Mouse (Mus musculus) liver, embryonic 13.5 days (tissue): ENCODE data around the gene St6galnac5. TPM values are rescaled to one million over a fixed set of nuclear protein-coding genes. Genes with fewer than 3 reads are reported as not detected.
"Not testable (repeated sequence)": the region's sequence is repeated elsewhere in the genome, so short reads cannot be mapped to it uniquely, and the experiment has no call there.

Experiments used
- ATAC-seq: fragments of 200-750 bp; cut with Nextera tagmentation; 2 replicates; pipeline ENCODE4 v1.8.0; 2017; ENCODE audit warnings: low read depth, mild to moderate bottlenecking, moderate number of reproducible peaks, moderate library complexity
- DNase-seq: peaks from one replicate; pipeline ENCODE4 v3.0.0; 2022
- H3K27ac ChIP-seq: fragments of 300-500 bp; sonication (generic); 2 replicates; pipeline ENCODE4 v1.5.1; 2015; ENCODE audit warnings: moderate library complexity, mild to moderate bottlenecking, inconsistent platforms
- H3K27me3 ChIP-seq: fragments of 300-500 bp; sonication (generic); 2 replicates; pipeline ENCODE4 v1.6.1; 2015; ENCODE audit warnings: mild to moderate bottlenecking, inconsistent platforms
- H3K36me3 ChIP-seq: fragments of 300-500 bp; sonication (generic); 2 replicates; pipeline ENCODE4 v1.6.1; 2015; ENCODE audit warnings: mild to moderate bottlenecking, inconsistent platforms
- H3K4me1 ChIP-seq: fragments of 300-500 bp; sonication (generic); replicated peaks from 2 replicates; pipeline ENCODE4 v1.6.1; 2015; ENCODE audit warnings: inconsistent platforms
- H3K4me2 ChIP-seq: fragments of 300-500 bp; sonication (generic); 2 replicates; pipeline ENCODE4 v1.6.1; 2015; ENCODE audit warnings: inconsistent platforms, mild to moderate bottlenecking, moderate library complexity
- H3K4me3 ChIP-seq: fragments of 300-500 bp; sonication (generic); replicated peaks from 2 replicates; pipeline ENCODE4 v1.5.1; 2015; ENCODE audit warnings: mild to moderate bottlenecking, inconsistent platforms
- H3K9ac ChIP-seq: fragments of 300-500 bp; sonication (generic); 2 replicates; pipeline ENCODE4 v1.6.1; 2015; ENCODE audit warnings: mild to moderate bottlenecking, inconsistent platforms
- H3K9me3 ChIP-seq: fragments of 300-500 bp; sonication (generic); replicated peaks from 2 replicates; pipeline ENCODE4 v1.6.1; 2016; ENCODE audit warnings: inconsistent platforms
- WGBS: fragments of 180-500 bp; shearing (Covaris S2); methylation state at CpG from one replicate; pipeline ENCODE4 v1.1.7; 2015; ENCODE audit not compliant: insufficient replicate concordance; 5-methylcytosine and 5-hydroxymethylcytosine counted together
- polyA plus RNA-seq: library from polyadenylated mRNA; unstranded; fragments of >200 nt; fragmentation: Nextera tagmentation; extraction: Ambion mirVana; gene quantifications from 2 replicates; pipeline ENCODE4 v1.2.1, GENCODE M21; 2015

Gene St6galnac5
- polyA plus RNA-seq, 1 experiment from 2014 or later, result 0.02 TPM

- DNase-seq, result peak; percentile 20
- Histone ChIP-seq H3K36me3 (no peaks in the 10 kb centered on the region), H3K9ac (no peak overlapping the region), H3K27me3 (no peaks in the 10 kb centered on the region), H3K9me3 (no peaks in the 10 kb centered on the region), H3K4me3 (no peak overlapping the region), H3K4me2 (no peak overlapping the region), H3K27ac (no peak overlapping the region), H3K4me1 (no peaks in the 10 kb centered on the region)
- WGBS, result 53% methylated on average over 14 of the region's 14 CpGs
- no peak for ATAC-seq
Measured at GRCm38 (mm10) chr3:152821202-152821601, 160.8 kb downstream of the St6galnac5 start.

DNA sequence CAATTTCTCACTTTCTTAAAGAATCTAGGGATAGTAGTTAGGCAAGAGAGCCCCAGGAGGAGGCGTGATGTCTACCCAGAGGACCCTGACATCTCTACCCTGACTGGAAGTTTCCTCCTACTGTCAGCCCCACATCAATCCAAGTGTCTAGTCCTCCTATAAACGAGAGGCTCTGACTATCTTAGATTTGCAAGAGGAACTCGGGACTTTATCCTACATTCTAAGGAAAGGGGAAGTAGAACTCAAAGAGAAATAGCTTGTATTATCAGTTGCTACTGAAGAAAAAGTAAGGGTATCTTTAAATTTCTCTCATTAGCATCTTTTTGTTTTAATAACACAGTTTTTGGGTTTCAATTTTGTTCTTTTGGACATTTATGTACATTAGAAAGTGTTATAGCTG is 161.6 kb downstream of the St6galnac5 start:
- H3K27ac ChIP-seq, result no peak overlapping the region
- H3K36me3 ChIP-seq, result no peaks in the 10 kb centered on the region
- DNase-seq (no peak), ATAC-seq (no peak)
- no peaks in the 10 kb centered on the region for H3K9me3 ChIP-seq
- H3K4me2 ChIP-seq, result no peak overlapping the region
- H3K9ac ChIP-seq, result no peak overlapping the region
- H3K4me1 ChIP-seq, result no peaks in the 10 kb centered on the region
- no peak overlapping the region for H3K4me3 ChIP-seq
- H3K27me3 ChIP-seq, result no peaks in the 10 kb centered on the region
- WGBS, result 24% methylated on average over 3 of the region's 3 CpGs

GRCm38 (mm10) chr3:152815110-152815509 is 166.9 kb downstream of the St6galnac5 start:
- 59% methylated on average over 5 of the region's 5 CpGs for WGBS
- Histone ChIP-seq H3K4me1 (no peaks in the 10 kb centered on the region), H3K9ac (no peak overlapping the region), H3K27me3 (no peaks in the 10 kb centered on the region), H3K4me2 (no peak overlapping the region), H3K4me3 (no peak overlapping the region), H3K27ac (no peak overlapping the region), H3K36me3 (no peaks in the 10 kb centered on the region), H3K9me3 (no peaks in the 10 kb centered on the region)
- DNase-seq (no peak), ATAC-seq (no peak)

DNA sequence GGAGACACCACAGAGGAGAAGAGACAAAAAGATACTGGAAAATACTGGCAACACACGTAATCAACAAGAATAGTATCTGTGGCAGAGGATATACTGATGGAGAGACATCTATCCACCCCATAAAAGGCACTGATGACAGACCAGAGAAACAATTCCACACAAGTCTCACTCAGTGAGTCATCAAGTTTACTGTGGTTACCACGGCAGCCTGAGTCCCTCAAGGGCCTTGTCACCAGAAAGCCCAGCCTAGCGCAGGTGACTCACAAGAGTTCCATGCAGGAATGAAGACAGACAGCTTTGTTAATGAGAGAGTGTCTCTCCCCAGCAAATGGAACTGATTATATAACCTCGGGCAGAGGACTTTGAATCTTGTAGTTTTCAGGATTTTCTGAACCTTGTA is 168.1 kb downstream of the St6galnac5 start:
- DNase-seq, result no peak
- no peak overlapping the region for H3K4me2 ChIP-seq
- no peaks in the 10 kb centered on the region for H3K27me3 ChIP-seq
- H3K36me3 ChIP-seq, result no peaks in the 10 kb centered on the region
- no peak overlapping the region for H3K9ac ChIP-seq
- 42% methylated on average over 4 of the region's 4 CpGs for WGBS
- H3K9me3 ChIP-seq, result no peaks in the 10 kb centered on the region
- H3K4me3 ChIP-seq, result no peak overlapping the region
- no peak overlapping the region for H3K27ac ChIP-seq
- no peaks in the 10 kb centered on the region for H3K4me1 ChIP-seq
- no peak for ATAC-seq

GRCm38 (mm10) chr3:152799738-152800431 is 182.2 kb downstream of the St6galnac5 start:
- peaks cover 7% of the 10 kb centered on the region for H3K4me1 ChIP-seq
- H3K4me2 ChIP-seq, result no peak overlapping the region
- DNase-seq (peak; percentile 22), ATAC-seq (peak; percentile 79)
- H3K4me3 ChIP-seq, result no peak overlapping the region
- WGBS, result 58% methylated on average over 9 of the region's 9 CpGs
- no peaks in the 10 kb centered on the region for H3K36me3 ChIP-seq
- H3K27ac ChIP-seq, result no peak overlapping the region
- no peaks in the 10 kb centered on the region for H3K9me3 ChIP-seq
- H3K9ac ChIP-seq, result no peak overlapping the region
- no peaks in the 10 kb centered on the region for H3K27me3 ChIP-seq

DNA sequence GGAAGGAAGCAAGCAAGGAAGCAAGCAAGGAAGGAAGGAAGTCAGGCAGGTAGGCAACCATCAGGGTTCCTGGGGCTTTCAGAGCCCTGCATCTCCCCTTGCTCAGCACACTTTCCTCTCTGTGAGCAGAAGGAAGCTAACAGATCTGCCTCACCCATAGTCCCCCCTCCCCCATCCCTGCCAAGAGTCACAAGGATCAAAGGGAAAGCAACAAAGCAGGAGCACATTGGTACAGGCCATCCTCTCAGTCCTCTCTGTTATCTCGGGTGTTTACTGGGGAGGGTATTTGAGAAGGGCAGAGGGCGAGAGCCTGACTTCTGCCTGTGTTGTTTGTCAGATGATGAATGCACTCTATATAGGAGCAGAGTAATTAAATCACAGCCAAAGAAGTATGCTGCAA is 184.7 kb downstream of the St6galnac5 start:
- 31% methylated on average over 2 of the region's 2 CpGs for WGBS
- Histone ChIP-seq H3K36me3 (no peaks in the 10 kb centered on the region), H3K27me3 (no peaks in the 10 kb centered on the region), H3K9me3 (no peaks in the 10 kb centered on the region), H3K4me3 (no peak overlapping the region), H3K9ac (no peak overlapping the region), H3K4me2 (no peak overlapping the region), H3K27ac (no peak overlapping the region), H3K4me1 (peaks cover 7% of the 10 kb centered on the region)
- ATAC-seq, result peak; percentile 57
- DNase-seq, result no peak

DNA sequence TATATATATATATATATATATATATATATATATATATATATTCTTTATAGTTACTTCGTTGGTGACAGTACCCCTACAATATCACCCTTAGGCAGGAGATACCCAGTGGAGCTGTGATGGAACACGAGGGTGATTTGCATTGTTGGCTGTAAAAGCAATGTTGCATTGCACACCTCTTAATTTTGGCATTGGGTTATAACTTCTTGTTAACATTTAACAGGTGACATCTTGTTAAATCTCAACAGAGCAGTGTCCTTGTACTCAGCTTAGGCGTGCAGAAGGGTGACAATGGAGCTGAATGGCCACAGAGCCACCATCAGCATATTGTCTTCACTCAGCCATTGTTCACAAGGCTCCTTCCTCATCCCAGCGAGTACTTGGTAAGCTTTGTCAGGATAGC is 185.8 kb downstream of the St6galnac5 start:
- Histone ChIP-seq H3K9ac (no peak overlapping the region), H3K36me3 (no peaks in the 10 kb centered on the region), H3K9me3 (no peaks in the 10 kb centered on the region), H3K27ac (no peak overlapping the region), H3K27me3 (no peaks in the 10 kb centered on the region), H3K4me2 (no peak overlapping the region), H3K4me3 (no peak overlapping the region), H3K4me1 (peaks cover 7% of the 10 kb centered on the region)
- no peak for ATAC-seq
- 63% methylated on average over 4 of the region's 4 CpGs for WGBS
- DNase-seq, result no peak

DNA sequence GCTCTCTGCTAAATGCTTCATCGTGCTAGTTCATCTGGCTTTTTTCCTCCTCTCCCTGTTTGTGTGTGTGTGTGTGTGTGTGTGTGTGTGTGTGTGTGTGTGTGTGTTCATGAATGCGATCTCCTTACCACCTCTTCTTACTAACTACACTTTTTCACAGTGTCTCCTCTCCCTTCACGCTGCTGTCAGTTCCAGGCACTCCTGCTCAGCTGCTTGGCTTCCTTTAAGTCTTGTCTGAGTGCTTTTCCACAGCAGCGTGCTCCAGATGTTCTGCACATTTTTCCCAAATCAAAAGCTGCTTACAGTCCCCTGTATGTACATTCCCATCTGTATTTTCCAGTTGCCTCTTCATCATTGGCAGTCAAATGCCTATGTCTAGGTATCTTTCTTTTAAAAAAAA is 189.0 kb downstream of the St6galnac5 start:
- DNase-seq, result no peak
- no peak overlapping the region for H3K9ac ChIP-seq
- no peak for ATAC-seq
- no peak overlapping the region for H3K4me3 ChIP-seq
- H3K4me2 ChIP-seq, result no peak overlapping the region
- no peaks in the 10 kb centered on the region for H3K9me3 ChIP-seq
- 83% methylated on average over 4 of the region's 4 CpGs for WGBS
- H3K27me3 ChIP-seq, result no peaks in the 10 kb centered on the region
- H3K27ac ChIP-seq, result no peak overlapping the region
- peaks cover 7% of the 10 kb centered on the region for H3K4me1 ChIP-seq
- H3K36me3 ChIP-seq, result peaks cover 10% of the 10 kb centered on the region; the same call in 1 of the 2 replicates

DNA sequence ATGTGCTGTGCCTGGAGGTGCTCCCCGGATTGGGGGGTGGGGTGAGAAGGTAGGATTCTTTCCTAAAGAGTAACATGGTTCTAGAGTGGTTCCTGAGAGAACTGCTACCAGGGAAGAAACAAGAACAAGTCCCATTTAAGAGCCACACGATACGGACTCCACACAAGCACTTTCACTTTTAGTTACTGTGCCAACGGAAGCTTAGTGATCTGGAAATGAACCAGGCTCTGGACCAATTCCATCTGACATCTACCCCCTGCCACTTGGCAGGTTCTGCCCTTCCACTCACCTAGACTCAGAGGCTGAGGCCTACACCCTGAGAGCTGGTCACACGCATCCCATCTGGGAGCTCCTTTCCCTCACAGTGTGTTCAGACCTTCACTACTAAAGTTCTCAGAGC is 189.4 kb downstream of the St6galnac5 start:
- Histone ChIP-seq H3K4me2 (no peak overlapping the region), H3K9ac (no peak overlapping the region), H3K27me3 (no peaks in the 10 kb centered on the region), H3K9me3 (no peaks in the 10 kb centered on the region), H3K36me3 (peaks cover 14% of the 10 kb centered on the region; the same call in 1 of the 2 replicates), H3K4me1 (peaks cover 7% of the 10 kb centered on the region), H3K27ac (no peak overlapping the region), H3K4me3 (no peak overlapping the region)
- DNase-seq (no peak), ATAC-seq (no peak)
- 85% methylated on average over 5 of the region's 5 CpGs for WGBS

GRCm38 (mm10) chr3:152788301-152788953 is 193.6 kb downstream of the St6galnac5 start:
- H3K9me3 ChIP-seq, H3K27me3 ChIP-seq, H3K4me3 ChIP-seq, H3K9ac ChIP-seq, H3K27ac ChIP-seq, H3K4me2 ChIP-seq, ATAC-seq, DNase-seq, H3K4me1 ChIP-seq: not testable (repeated sequence)
- peaks cover 24% of the 10 kb centered on the region for H3K36me3 ChIP-seq
- 72% methylated on average over 5 of the region's 5 CpGs for WGBS

- not testable (repeated sequence) for H3K4me2 ChIP-seq, ATAC-seq, H3K9ac ChIP-seq, DNase-seq, H3K27me3 ChIP-seq, H3K9me3 ChIP-seq, H3K4me3 ChIP-seq, H3K27ac ChIP-seq, H3K4me1 ChIP-seq
- peaks cover 20% of the 10 kb centered on the region for H3K36me3 ChIP-seq
- WGBS, result 88% methylated on average over 8 of the region's 13 CpGs
Measured at GRCm38 (mm10) chr3:152784353-152784752, 197.7 kb downstream of the St6galnac5 start.

DNA sequence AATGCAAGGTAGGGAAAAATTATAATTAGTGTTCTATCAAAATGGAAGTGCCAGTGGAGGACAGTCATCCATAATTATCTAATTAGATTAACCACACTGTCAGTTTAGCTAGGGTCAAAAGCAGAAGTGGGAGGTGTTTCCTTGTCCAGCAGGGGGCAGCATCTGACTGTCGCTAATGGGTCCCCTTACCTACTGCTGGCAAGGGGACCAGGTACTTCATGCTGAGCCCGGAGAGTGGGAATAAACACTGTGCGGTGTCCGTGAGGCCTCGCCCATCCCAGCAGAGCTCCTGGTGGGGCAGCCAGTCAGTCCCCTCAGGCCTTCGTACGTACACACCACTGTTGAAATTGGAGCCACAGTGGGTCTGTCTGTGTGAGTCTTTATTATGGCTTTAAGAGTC is 198.3 kb downstream of the St6galnac5 start:
- H3K9ac ChIP-seq, result no peak overlapping the region
- H3K27me3 ChIP-seq, result no peaks in the 10 kb centered on the region
- DNase-seq (peak; percentile 23), ATAC-seq (peak; percentile 60)
- 40% methylated on average over 7 of the region's 7 CpGs for WGBS
- no peak overlapping the region for H3K4me2 ChIP-seq
- H3K9me3 ChIP-seq, result no peaks in the 10 kb centered on the region
- H3K36me3 ChIP-seq, result peaks cover 20% of the 10 kb centered on the region
- H3K27ac ChIP-seq, result no peak overlapping the region
- no peak overlapping the region for H3K4me3 ChIP-seq
- 0 out of 2 replicates have a peak, but pooled peaks cover 4% of the 10 kb centered on the region for H3K4me1 ChIP-seq
